Comparison of ENCODE assay signal across 18 mouse cellular contexts in genomic region chr6:118847751-118848150, GRCm38 (mm10).
DNase-seq lines count a peak whose midpoint lies in the region; ATAC-seq lines count a peak whose summit lies in the region.
"Had no signal": no experiment of that assay in that cellular context is flagged by ENCODE, and none has a peak within 500 bp of the region (broad histone marks: within the 10 kb centered on the region; RNA-seq: fewer than 3 reads in every experiment).

No protein-coding gene starts in this region.

- peaks cover 38% of the 10 kb centered on the region for H3K4me1 ChIP-seq in hindbrain, embryonic 13.5 days (replicated peaks)
- 0 out of 2 replicates have a peak, but pooled peaks cover 3% of the 10 kb centered on the region for H3K4me1 ChIP-seq in hindbrain, embryonic 11.5 days (replicated peaks; ENCODE audit: control insufficient read depth, insufficient read depth, low read length)
- H3K4me1 ChIP-seq in midbrain, embryonic 10.5 days = peaks cover 30% of the 10 kb centered on the region
- H3K4me1 ChIP-seq: stomach, embryonic 15.5 days had no signal

- no peaks in the 10 kb centered on the region for H3K27me3 ChIP-seq in hindbrain, embryonic 13.5 days
- no peaks in the 10 kb centered on the region for H3K27me3 ChIP-seq in hindbrain, embryonic 11.5 days (ENCODE audit: control insufficient read depth, insufficient read depth, low read length)
- H3K27me3 ChIP-seq in midbrain, embryonic 10.5 days (ENCODE audit: low read depth, poor library complexity, severe bottlenecking) = no peaks in the 10 kb centered on the region
- H3K27me3 ChIP-seq: lung, embryonic 15.5 days; midbrain, embryonic 12.5 days; stomach, embryonic 15.5 days had no signal

- H3K27ac ChIP-seq in hindbrain, embryonic 13.5 days = 0 out of 2 replicates have a peak overlapping the region, but pooled peaks have one; percentile 4
- H3K27ac ChIP-seq in hindbrain, embryonic 11.5 days (ENCODE audit: low read depth, low read length) = no peak overlapping the region
- H3K27ac ChIP-seq in midbrain, embryonic 10.5 days (replicated peaks) = no peak overlapping the region
- H3K27ac ChIP-seq: hindbrain, postnatal 0 days; lung, embryonic 15.5 days; midbrain, embryonic 12.5 days; stomach, embryonic 15.5 days had no signal

- no peaks in the 10 kb centered on the region for H3K36me3 ChIP-seq in hindbrain, embryonic 13.5 days
- no peaks in the 10 kb centered on the region for H3K36me3 ChIP-seq in hindbrain, embryonic 11.5 days (ENCODE audit: control insufficient read depth, insufficient read depth, low read length)
- H3K36me3 ChIP-seq in midbrain, embryonic 10.5 days = no peaks in the 10 kb centered on the region
- H3K36me3 ChIP-seq: lung, embryonic 15.5 days; midbrain, embryonic 12.5 days; stomach, embryonic 15.5 days had no signal

- no peak for DNase-seq in hindbrain, embryonic 11.5 days (ENCODE audit: low spot score)
- DNase-seq in adrenal gland, adult 8-10 months = peak; percentile 65
- peak; percentile 47 for DNase-seq in adrenal gland, postnatal 25 days
- peak; percentile 69 for DNase-seq in kidney, postnatal 10 days
- DNase-seq in liver = no peak
- no peak for DNase-seq in midbrain, embryonic 10.5 days (ENCODE audit: low spot score)
- DNase-seq: cerebellum, adult 9-11 months; forebrain, postnatal 0 days; gastrocnemius, postnatal 25 days; right cerebral cortex, postnatal 4 days; thymus, postnatal 36 days had no signal

- no peak overlapping the region for H3K9ac ChIP-seq in hindbrain, embryonic 13.5 days
- no peak overlapping the region for H3K9ac ChIP-seq in hindbrain, embryonic 11.5 days (ENCODE audit: low read depth, low read length)
- H3K9ac ChIP-seq: forebrain, postnatal 0 days; lung, embryonic 15.5 days; midbrain, embryonic 12.5 days; stomach, embryonic 15.5 days had no signal

- no peak for ATAC-seq in hindbrain, embryonic 13.5 days (ENCODE audit: low FRiP score)
- ATAC-seq in hindbrain, embryonic 11.5 days (ENCODE audit: low FRiP score) = no peak
- ATAC-seq: activated CD4-positive, CD25-positive, alpha-beta regulatory T cell, adult 4 months; forebrain, postnatal 0 days; hindbrain, postnatal 0 days had no signal

- WGBS in hindbrain, embryonic 13.5 days = 87% methylated on average over 13 of the region's 13 CpGs
- 91% methylated on average over 13 of the region's 13 CpGs for WGBS in hindbrain, embryonic 11.5 days
- 92% methylated on average over 13 of the region's 13 CpGs for WGBS in midbrain, embryonic 10.5 days

- H3K4me3 ChIP-seq in hindbrain, embryonic 13.5 days = no peak overlapping the region
- no peak overlapping the region for H3K4me3 ChIP-seq in hindbrain, embryonic 11.5 days (ENCODE audit: low read depth, low read length)
- H3K4me3 ChIP-seq in midbrain, embryonic 10.5 days = no peak overlapping the region
- H3K4me3 ChIP-seq: erythroblast, embryonic 14.5 days; lung, embryonic 15.5 days; midbrain, embryonic 12.5 days; stomach, embryonic 15.5 days had no signal

- no peaks in the 10 kb centered on the region for H3K9me3 ChIP-seq in hindbrain, embryonic 13.5 days
- no peaks in the 10 kb centered on the region for H3K9me3 ChIP-seq in hindbrain, embryonic 11.5 days (ENCODE audit: control insufficient read depth, low read length)
- H3K9me3 ChIP-seq in midbrain, embryonic 10.5 days (replicated peaks) = no peaks in the 10 kb centered on the region
- H3K9me3 ChIP-seq: lung, embryonic 15.5 days; midbrain, embryonic 12.5 days; stomach, embryonic 15.5 days had no signal

- H3K4me2 ChIP-seq in hindbrain, embryonic 13.5 days = no peak overlapping the region
- no peak overlapping the region for H3K4me2 ChIP-seq in hindbrain, embryonic 11.5 days (replicated peaks; ENCODE audit: low read depth, low read length)
- H3K4me2 ChIP-seq: lung, embryonic 15.5 days; midbrain, embryonic 12.5 days; stomach, embryonic 15.5 days had no signal

Comparison
In these comparisons a context has a peak if more than half of its experiments do, and no peak if none do; other contexts are left out.
1. DNase-seq: peak in adrenal gland, adult 8-10 months (single experiment), adrenal gland, postnatal 25 days (single experiment) and kidney, postnatal 10 days (single experiment); none in hindbrain, embryonic 11.5 days (single experiment), liver (single experiment) and midbrain, embryonic 10.5 days (single experiment).